Mouse (Mus musculus): ENCODE measurements around the gene Slc12a6.

DNA sequence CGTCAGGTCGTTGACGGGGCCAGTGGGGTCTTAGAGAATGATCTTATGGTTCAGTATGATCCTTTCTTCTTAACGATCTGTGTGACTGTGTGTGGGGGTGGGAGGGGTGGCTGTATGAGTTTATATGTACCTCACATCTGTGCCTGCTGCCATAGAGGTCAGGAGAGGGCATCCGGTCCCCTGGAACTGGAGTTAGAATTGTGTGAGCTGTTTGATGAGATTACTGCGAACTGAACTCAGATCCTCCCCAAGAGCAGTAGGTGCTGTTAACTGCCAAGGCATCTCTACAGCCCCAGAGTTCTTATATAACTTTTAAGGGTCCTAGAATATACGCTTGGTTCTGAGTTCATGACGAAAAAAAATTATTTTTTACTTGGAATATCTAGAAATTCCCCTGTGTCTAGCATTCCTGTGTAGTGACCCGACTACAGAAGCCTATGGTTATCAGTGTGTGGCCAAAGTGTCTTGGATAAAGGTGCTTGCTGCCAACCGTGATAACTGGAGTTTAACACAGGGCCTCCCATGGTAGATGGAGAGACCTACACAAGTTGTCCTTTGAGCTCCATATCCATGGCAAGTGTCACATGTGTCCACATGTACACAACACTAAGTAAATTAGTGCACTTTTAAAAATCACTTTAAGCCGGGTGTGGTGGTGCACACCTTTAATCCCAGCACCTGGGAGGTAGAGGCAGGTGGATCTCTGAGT lies 62.6 kb downstream of the Slc12a6 start:
- TF ChIP-seq ZNF384 (IDR thresholded peaks at IDR 0.05; ENCODE audit: low read depth, low read length): no peak
- no peak for TF ChIP-seq CHD2 (IDR thresholded peaks at IDR 0.05; ENCODE audit: low read depth, low read length)
- no peak for TF ChIP-seq ZC3H11A (IDR thresholded peaks at IDR 0.05; ENCODE audit: borderline replicate concordance, low read depth, low read length)
- no peak for TF ChIP-seq HCFC1 (IDR thresholded peaks at IDR 0.05; ENCODE audit: borderline replicate concordance, insufficient read depth, low read length)
- no peak for TF ChIP-seq MAFK (IDR thresholded peaks at IDR 0.05; ENCODE audit: insufficient read depth, low read depth, low read length)

Data from ES-E14 (cell line).